Mouse (Mus musculus) CH12.LX (cell line): ENCODE data around the gene Cyp2w1. TPM values are rescaled to one million over a fixed set of nuclear protein-coding genes. Genes with fewer than 3 reads are reported as not detected.

Experiments used
- DNase-seq: peaks from one replicate; pipeline ENCODE4 v3.0.0-alpha.2; 2013; ENCODE audit errors: extremely low read depth
- H3K27ac ChIP-seq: 2 replicates; pipeline ENCODE4 v1.5.1; 2012; ENCODE audit warnings: low read depth, mild to moderate bottlenecking, control low read depth, moderate library complexity; ENCODE audit not compliant: insufficient read depth
- H3K27me3 ChIP-seq: replicated peaks from 2 replicates; pipeline ENCODE3; 2012; ENCODE audit warnings: inconsistent platforms
- H3K36me3 ChIP-seq, 2 experiments: replicated peaks in 1 of 2; 2 replicates each; pipeline versions ENCODE3 to v1.6.1; 2012; ENCODE audit warnings: inconsistent platforms in 1 of 2, low read length in 1 of 2, mild to moderate bottlenecking in 1 of 2, mixed read lengths in 1 of 2, moderate library complexity in 1 of 2; ENCODE audit not compliant: control insufficient read depth in 1 of 2, insufficient read depth in 1 of 2
- H3K4me1 ChIP-seq, 2 experiments: 2 replicates each; pipeline ENCODE4 v1.6.1; 2012; ENCODE audit warnings: inconsistent platforms in 1 of 2, moderate library complexity in 1 of 2; ENCODE audit not compliant: insufficient read depth in 2 of 2, control insufficient read depth in 1 of 2
- H3K4me2 ChIP-seq: 2 replicates; pipeline ENCODE4 v1.6.1; 2012; ENCODE audit warnings: low read depth, mild to moderate bottlenecking, control low read depth; ENCODE audit not compliant: poor library complexity, insufficient read depth, severe bottlenecking
- H3K4me3 ChIP-seq, 3 experiments: fragments of 150-350 bp in 1 of 3; sonication (generic) in 1 of 3; replicated peaks in 1 of 3; 2 replicates each; pipeline versions ENCODE3 to v1.5.1; 2011 to 2012; ENCODE audit warnings: low read depth in 2 of 3, low read length in 2 of 3, mild to moderate bottlenecking in 2 of 3, moderate library complexity in 2 of 3, control low read depth in 1 of 3, improper control_type of control experiment in 1 of 3, inconsistent platforms in 1 of 3, mixed read lengths in 1 of 3; ENCODE audit not compliant: poor library complexity in 1 of 3
- H3K79me2 ChIP-seq: replicated peaks from 2 replicates; pipeline ENCODE4 v1.6.1; 2012; ENCODE audit warnings: mild to moderate bottlenecking, moderate library complexity; ENCODE audit not compliant: control insufficient read depth, poor library complexity, insufficient read depth, severe bottlenecking; ENCODE audit errors: extremely low read depth
- H3K9ac ChIP-seq: 2 replicates; pipeline ENCODE4 v1.6.1; 2012; ENCODE audit warnings: low read depth, mild to moderate bottlenecking, control low read depth, moderate library complexity; ENCODE audit not compliant: insufficient read depth
- H3K9me3 ChIP-seq: replicated peaks from 2 replicates; pipeline ENCODE3; 2012; ENCODE audit warnings: low read length, inconsistent platforms, mixed read lengths
- BHLHE40 ChIP-seq: IDR thresholded peaks from 2 replicates; pipeline ENCODE4 v1.6.1; 2011; ENCODE audit warnings: mild to moderate bottlenecking, low read depth, low read length, improper control_type of control experiment
- CHD1 ChIP-seq: IDR thresholded peaks from 2 replicates; pipeline ENCODE4 v1.6.1; 2012; ENCODE audit warnings: low read depth, low read length, improper control_type of control experiment, inconsistent platforms
- CTCF ChIP-seq, 2 experiments: IDR thresholded peaks in 1 of 2; conservative IDR thresholded peaks in 1 of 2; 2 replicates each; pipeline ENCODE4 v1.5.1; 2011 to 2012; ENCODE audit warnings: low read depth in 2 of 2, low read length in 2 of 2, improper control_type of control experiment in 1 of 2, inconsistent platforms in 1 of 2, mild to moderate bottlenecking in 1 of 2, moderate library complexity in 1 of 2
- E2F4 ChIP-seq: IDR thresholded peaks from 2 replicates; pipeline ENCODE4 v1.6.1; 2011; ENCODE audit warnings: low read depth, low read length, improper control_type of control experiment; ENCODE audit not compliant: insufficient replicate concordance
- EP300 ChIP-seq: IDR thresholded peaks from 2 replicates; pipeline ENCODE4 v1.6.1; 2011; ENCODE audit warnings: low read length, improper control_type of control experiment
- HCFC1 ChIP-seq: IDR thresholded peaks from 2 replicates; pipeline ENCODE4 v1.6.1; 2012; ENCODE audit warnings: low read depth, mild to moderate bottlenecking, inconsistent platforms, low read length, improper control_type of control experiment
- KAT2A ChIP-seq: IDR thresholded peaks from 2 replicates; pipeline ENCODE4 v1.6.1; 2012; ENCODE audit warnings: low read length, improper control_type of control experiment, inconsistent platforms; ENCODE audit not compliant: insufficient replicate concordance
- MEF2A ChIP-seq: IDR thresholded peaks from 2 replicates; pipeline ENCODE4 v1.6.1; 2014; ENCODE audit warnings: low read depth, mild to moderate bottlenecking, inconsistent platforms, low read length, improper control_type of control experiment, borderline replicate concordance
- MXI1 ChIP-seq: IDR thresholded peaks from 2 replicates; pipeline ENCODE4 v1.6.1; 2011; ENCODE audit warnings: mild to moderate bottlenecking, low read depth, low read length, improper control_type of control experiment
- MYC ChIP-seq: IDR thresholded peaks from 2 replicates; pipeline ENCODE4 v1.6.1; 2011; ENCODE audit warnings: low read depth, mild to moderate bottlenecking, improper control_type of control experiment, low read length
- NELFE ChIP-seq: IDR thresholded peaks from 2 replicates; pipeline ENCODE4 v1.6.1; 2011; ENCODE audit warnings: low read depth, low read length, improper control_type of control experiment
- POLR2AphosphoS2 ChIP-seq: IDR thresholded peaks from 2 replicates; pipeline ENCODE4 v1.6.1; 2011; ENCODE audit warnings: low read depth, low read length, improper control_type of control experiment
- RAD21 ChIP-seq: IDR thresholded peaks from 2 replicates; pipeline ENCODE4 v1.6.1; 2011; ENCODE audit warnings: low read depth, mild to moderate bottlenecking, low read length, improper control_type of control experiment, moderate library complexity
- RCOR1 ChIP-seq: conservative IDR thresholded peaks from 2 replicates; pipeline ENCODE4 v1.6.1; 2012; ENCODE audit warnings: low read depth, mild to moderate bottlenecking, inconsistent platforms, low read length, improper control_type of control experiment
- USF1 ChIP-seq: IDR thresholded peaks from 2 replicates; pipeline ENCODE4 v1.6.1; 2014; ENCODE audit warnings: low read depth, mild to moderate bottlenecking, inconsistent platforms, low read length, improper control_type of control experiment
- USF2 ChIP-seq: conservative IDR thresholded peaks from 2 replicates; pipeline ENCODE4 v1.6.1; 2011; ENCODE audit warnings: low read depth, low read length, improper control_type of control experiment
- ZKSCAN1 ChIP-seq: IDR thresholded peaks from 2 replicates; pipeline ENCODE4 v1.6.1; 2012; ENCODE audit warnings: low read depth, inconsistent platforms, low read length, improper control_type of control experiment, borderline replicate concordance
- ZNF384 ChIP-seq: IDR thresholded peaks from 2 replicates; pipeline ENCODE4 v1.6.1; 2012; ENCODE audit warnings: low read depth, low read length, improper control_type of control experiment, inconsistent platforms
- dilution Hi-C: fragments of 300-500 bp; cut with MboI; formaldehyde crosslinking; loops from 2 replicates; pipeline ENCODE4 v1.14.3; 2020; ENCODE audit warnings: low sequenced_read_pairs; ENCODE audit not compliant: extremely low pct_unique_long_range_greater_than_20kb, extremely low pct_ligation_motif_present
- in situ Hi-C: fragments of 300-500 bp; cut with MboI; formaldehyde crosslinking; loops from 3 replicates; pipeline ENCODE4 v1.14.3; 2019; ENCODE audit warnings: low sequenced_read_pairs, low pct_ligation_motif_present, low pct_unique_long_range_greater_than_20kb, mixed read lengths
- polyA plus RNA-seq: library from polyadenylated mRNA; unstranded; fragments of >175 nt; gene quantifications from 2 replicates; pipeline ENCODE4 v1.2.1, GENCODE M21; 2012; ENCODE audit warnings: low read depth; ENCODE audit not compliant: insufficient read length
- total RNA-seq, 2 experiments: library from RNA; depleted of rRNA; stranded (reverse); fragments of 300-350 nt in 1 of 2; fragments of >200 nt in 1 of 2; gene quantifications; 2 replicates each; pipeline ENCODE4 v1.2.3; 2012 to 2014

Gene Cyp2w1
- total and polyA plus RNA-seq, 3 experiments = not detected

- H3K4me3 ChIP-seq = no peak overlapping the region
- peaks cover 0 to 18% of the 10 kb centered on the region in 2 experiments; a peak in 2 of 4 replicates for H3K4me1 ChIP-seq
- peaks cover 0 to 32% of the 10 kb centered on the region in 2 experiments for H3K36me3 ChIP-seq
- H3K9me3 ChIP-seq = no peaks in the 10 kb centered on the region
- H3K27ac ChIP-seq = no peak overlapping the region
- H3K4me2 ChIP-seq = no peak overlapping the region
- H3K79me2 ChIP-seq = no peaks in the 10 kb centered on the region
- no peaks in the 10 kb centered on the region for H3K27me3 ChIP-seq
- in situ Hi-C loops = no loop called here
- dilution Hi-C loops = no loop called here
- H3K9ac ChIP-seq = no peak overlapping the region
- TF ChIP-seq KAT2A (no peak), CHD1 (no peak), BHLHE40 (no peak), ZKSCAN1 (no peak), ZNF384 (no peak), USF2 (no peak), E2F4 (no peak), MXI1 (no peak), POLR2AphosphoS2 (no peak), MEF2A (no peak), CTCF (conservative IDR thresholded peaks at IDR 0.05 in 1 of 2, IDR thresholded peaks at IDR 0.05 in 1 of 2; ENCODE audit: low read depth in 2 of 2, low read length in 2 of 2) (no peak), RAD21 (no peak), NELFE (no peak), USF1 (no peak), HCFC1 (no peak), EP300 (no peak), RCOR1 (no peak)
- no peak for DNase-seq
These were observed 25.8 kb downstream of the Cyp2w1 start for GRCm38 (mm10) chr5:139378271-139378556.

GRCm38 (mm10) chr5:139378986-139379629 lies 26.7 kb downstream of the Cyp2w1 start:
- Histone ChIP-seq H3K4me2 (no peak overlapping the region), H3K79me2 (no peaks in the 10 kb centered on the region), H3K27ac (no peak overlapping the region), H3K9me3 (no peaks in the 10 kb centered on the region), H3K4me1 (peaks cover 0 to 20% of the 10 kb centered on the region in 2 experiments; a peak in 2 of 4 replicates), H3K4me3 (no peak overlapping the region), H3K36me3 (peaks cover 0 to 32% of the 10 kb centered on the region in 2 experiments), H3K9ac (no peak overlapping the region), H3K27me3 (no peaks in the 10 kb centered on the region)
- in situ Hi-C loops = no loop called here
- DNase-seq = no peak
- dilution Hi-C loops = no loop called here
- TF ChIP-seq E2F4 = no peak
- no peak for TF ChIP-seq MYC
- no peak for TF ChIP-seq EP300
